Mouse (Mus musculus): ENCODE measurements at regions not wholly inside any gene's neighbourhood (a gene's known extent, or its start where the extent isn't known, plus 50 kb on each side); places are given as distances from the start of the nearest gene placed in this dataset.

DNA sequence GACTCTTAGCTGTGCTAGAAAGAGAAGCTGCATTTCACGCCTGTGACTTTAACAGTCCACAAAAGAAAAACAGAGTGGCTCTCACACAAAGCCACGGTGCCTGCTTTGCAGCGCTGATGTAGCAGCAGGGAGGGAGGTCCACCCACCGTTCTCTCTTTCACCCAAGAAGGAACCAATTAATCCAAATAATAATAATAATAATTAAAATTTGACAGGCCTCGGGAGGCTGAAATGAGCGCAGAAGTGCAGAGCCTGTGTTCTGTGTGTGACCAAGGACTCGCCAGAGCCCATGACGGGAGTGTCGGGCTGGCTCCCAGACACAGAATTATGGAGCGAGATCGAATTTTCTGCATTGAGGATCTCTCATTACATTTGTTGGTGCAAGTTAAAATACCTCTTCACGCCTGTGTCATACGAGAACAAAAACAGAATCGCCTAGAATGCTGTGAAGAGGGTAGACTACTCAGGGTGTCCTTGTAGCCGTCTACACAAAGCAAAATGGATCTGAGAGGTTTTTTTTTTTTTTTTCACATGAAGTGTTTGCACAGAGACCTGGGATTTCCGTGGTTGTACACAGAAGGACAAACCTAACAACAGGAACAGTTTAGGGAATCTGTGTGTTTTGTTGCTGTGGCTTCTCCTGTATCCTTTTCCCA lies 134.3 kb upstream of the Pmfbp1 start:
- H3K9ac ChIP-seq (ENCODE audit: low read length) = no peak overlapping the region
- no peaks in the 10 kb centered on the region for H3K9me3 ChIP-seq (replicated peaks; ENCODE audit: control insufficient read depth, low read length)
- no peaks in the 10 kb centered on the region for H3K4me1 ChIP-seq (ENCODE audit: control insufficient read depth, insufficient read depth, low read length)
- ATAC-seq (ENCODE audit: insufficient read depth, low FRiP score) = no peak
- WGBS = 36% methylated on average over 16 of the region's 16 CpGs
- no peak overlapping the region for H3K27ac ChIP-seq (ENCODE audit: low read length)
- no peaks in the 10 kb centered on the region for H3K27me3 ChIP-seq (ENCODE audit: control insufficient read depth, insufficient read depth, low read length)
- peak overlapping the region; percentile 33 for H3K4me2 ChIP-seq (ENCODE audit: low read depth, low read length)
- no peaks in the 10 kb centered on the region for H3K36me3 ChIP-seq (ENCODE audit: control insufficient read depth, insufficient read depth, low read length)
- H3K4me3 ChIP-seq (replicated peaks; ENCODE audit: low read length) = peak overlapping the region; percentile 12

DNA sequence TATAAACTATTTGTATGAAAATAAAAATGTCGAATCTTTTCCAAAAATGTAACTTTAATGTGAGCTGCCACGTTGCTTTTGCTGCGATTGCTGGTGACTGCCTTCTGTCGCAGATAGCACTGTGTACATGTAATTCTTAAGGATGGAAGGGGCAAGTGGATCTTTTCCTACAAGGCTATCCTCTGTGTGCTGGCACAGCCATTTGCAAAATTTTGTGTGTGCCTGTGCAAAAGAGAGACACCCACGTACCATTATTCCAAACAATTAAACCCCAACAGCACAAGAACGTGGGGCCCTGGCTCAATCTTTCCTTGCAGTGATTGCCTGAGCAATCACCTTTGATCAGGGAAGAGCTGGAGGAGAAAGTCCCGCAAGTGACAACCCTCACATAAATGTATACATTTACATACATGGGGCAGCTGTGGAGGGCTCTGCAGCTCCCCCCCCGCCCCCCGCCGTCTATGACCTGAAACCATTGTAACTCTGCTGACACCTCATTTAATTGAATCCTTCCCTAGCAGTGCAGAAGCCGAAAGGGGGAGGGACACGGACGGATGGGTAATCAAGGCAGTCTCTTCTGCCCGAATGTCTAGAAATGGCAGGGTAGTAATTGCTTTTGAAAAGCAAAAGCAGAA lies 133.6 kb upstream of the Pmfbp1 start:
- ATAC-seq (ENCODE audit: insufficient read depth, low FRiP score) = no peak
- Histone ChIP-seq H3K36me3 (ENCODE audit: control insufficient read depth, insufficient read depth, low read length) (no peaks in the 10 kb centered on the region), H3K4me1 (ENCODE audit: control insufficient read depth, insufficient read depth, low read length) (no peaks in the 10 kb centered on the region), H3K27me3 (ENCODE audit: control insufficient read depth, insufficient read depth, low read length) (no peaks in the 10 kb centered on the region), H3K9ac (ENCODE audit: low read length) (no peak overlapping the region), H3K4me3 (replicated peaks; ENCODE audit: low read length) (peak overlapping the region; percentile 24; the same call in 1 of the 2 replicates), H3K9me3 (replicated peaks; ENCODE audit: control insufficient read depth, low read length) (no peaks in the 10 kb centered on the region), H3K27ac (ENCODE audit: low read length) (no peak overlapping the region), H3K4me2 (ENCODE audit: low read depth, low read length) (peak overlapping the region; percentile 53)
- 20% methylated on average over 14 of the region's 14 CpGs for WGBS

DNA sequence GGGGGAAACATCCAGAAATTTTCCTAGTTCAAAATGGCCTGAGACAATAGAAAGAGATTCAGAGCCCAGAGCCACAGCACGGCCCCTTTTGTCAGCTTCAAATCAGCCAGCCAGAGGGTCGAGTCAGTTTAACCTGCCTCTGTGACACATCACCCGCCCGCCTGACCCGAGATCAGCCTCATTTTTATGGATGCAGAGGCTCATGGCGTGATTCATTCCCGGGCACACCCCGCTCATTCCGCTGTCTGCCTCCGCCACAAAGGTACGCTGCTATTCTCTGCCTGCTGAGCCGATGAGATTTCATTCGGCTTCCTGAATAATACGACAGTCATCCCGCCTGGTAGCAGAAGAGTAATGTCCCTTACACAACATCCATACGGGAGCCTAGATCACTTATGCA lies 132.9 kb upstream of the Pmfbp1 start:
- WGBS = 11% methylated on average over 16 of the region's 16 CpGs
- Histone ChIP-seq H3K4me2 (ENCODE audit: low read depth, low read length) (peak overlapping the region; percentile 53), H3K4me3 (replicated peaks; ENCODE audit: low read length) (peak overlapping the region; percentile 24), H3K27me3 (ENCODE audit: control insufficient read depth, insufficient read depth, low read length) (no peaks in the 10 kb centered on the region), H3K36me3 (ENCODE audit: control insufficient read depth, insufficient read depth, low read length) (no peaks in the 10 kb centered on the region), H3K27ac (ENCODE audit: low read length) (no peak overlapping the region), H3K9me3 (replicated peaks; ENCODE audit: control insufficient read depth, low read length) (no peaks in the 10 kb centered on the region), H3K4me1 (ENCODE audit: control insufficient read depth, insufficient read depth, low read length) (no peaks in the 10 kb centered on the region), H3K9ac (ENCODE audit: low read length) (peak overlapping the region; percentile 46; the same call in 1 of the 2 replicates)
- no peak for ATAC-seq (ENCODE audit: insufficient read depth, low FRiP score)

DNA sequence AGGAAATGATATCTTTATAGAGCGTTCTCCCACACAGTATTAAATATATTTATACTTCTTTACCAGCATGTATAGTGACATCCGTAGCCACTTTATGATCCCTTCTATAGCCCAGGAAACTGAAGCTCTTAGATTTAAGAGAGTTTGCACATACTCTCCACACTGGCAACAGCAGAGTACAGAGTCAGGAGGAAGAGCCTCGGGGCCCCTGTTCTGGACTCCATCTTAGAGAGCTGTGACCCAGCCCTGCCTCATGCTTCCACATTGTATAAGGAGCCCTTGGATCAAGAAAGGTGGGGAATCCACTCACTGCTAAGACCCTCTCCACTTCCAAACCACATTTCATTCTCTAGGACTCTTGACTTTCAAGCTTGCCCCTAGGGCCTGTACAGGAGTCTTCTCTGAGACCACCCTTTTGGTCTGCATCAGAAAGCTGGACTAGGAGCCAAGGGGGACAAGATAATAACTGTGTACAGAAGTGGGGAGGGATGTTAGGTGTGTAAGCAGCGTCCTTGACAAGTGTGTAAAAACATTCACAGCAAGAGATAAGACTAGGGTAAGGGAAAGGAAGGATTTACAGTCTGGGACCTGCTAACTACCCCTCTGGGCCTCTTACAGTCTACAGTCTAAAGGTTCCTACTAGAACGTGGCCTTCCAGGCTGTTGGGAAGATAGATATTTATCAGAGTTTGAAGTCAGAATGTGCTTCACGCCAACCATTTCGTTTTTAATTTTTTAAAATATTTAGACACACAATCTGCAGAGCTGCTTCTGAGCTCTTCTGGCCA lies 132.1 kb upstream of the Pmfbp1 start:
- H3K4me3 ChIP-seq (replicated peaks; ENCODE audit: low read length) = no peak overlapping the region
- no peaks in the 10 kb centered on the region for H3K36me3 ChIP-seq (ENCODE audit: control insufficient read depth, insufficient read depth, low read length)
- no peak overlapping the region for H3K27ac ChIP-seq (ENCODE audit: low read length)
- ATAC-seq (ENCODE audit: insufficient read depth, low FRiP score) = no peak
- H3K4me2 ChIP-seq (ENCODE audit: low read depth, low read length) = no peak overlapping the region
- no peaks in the 10 kb centered on the region for H3K27me3 ChIP-seq (ENCODE audit: control insufficient read depth, insufficient read depth, low read length)
- WGBS = 74% methylated on average over 7 of the region's 7 CpGs
- H3K9ac ChIP-seq (ENCODE audit: low read length) = no peak overlapping the region
- no peaks in the 10 kb centered on the region for H3K4me1 ChIP-seq (ENCODE audit: control insufficient read depth, insufficient read depth, low read length)
- H3K9me3 ChIP-seq (replicated peaks; ENCODE audit: control insufficient read depth, low read length) = no peaks in the 10 kb centered on the region

DNA sequence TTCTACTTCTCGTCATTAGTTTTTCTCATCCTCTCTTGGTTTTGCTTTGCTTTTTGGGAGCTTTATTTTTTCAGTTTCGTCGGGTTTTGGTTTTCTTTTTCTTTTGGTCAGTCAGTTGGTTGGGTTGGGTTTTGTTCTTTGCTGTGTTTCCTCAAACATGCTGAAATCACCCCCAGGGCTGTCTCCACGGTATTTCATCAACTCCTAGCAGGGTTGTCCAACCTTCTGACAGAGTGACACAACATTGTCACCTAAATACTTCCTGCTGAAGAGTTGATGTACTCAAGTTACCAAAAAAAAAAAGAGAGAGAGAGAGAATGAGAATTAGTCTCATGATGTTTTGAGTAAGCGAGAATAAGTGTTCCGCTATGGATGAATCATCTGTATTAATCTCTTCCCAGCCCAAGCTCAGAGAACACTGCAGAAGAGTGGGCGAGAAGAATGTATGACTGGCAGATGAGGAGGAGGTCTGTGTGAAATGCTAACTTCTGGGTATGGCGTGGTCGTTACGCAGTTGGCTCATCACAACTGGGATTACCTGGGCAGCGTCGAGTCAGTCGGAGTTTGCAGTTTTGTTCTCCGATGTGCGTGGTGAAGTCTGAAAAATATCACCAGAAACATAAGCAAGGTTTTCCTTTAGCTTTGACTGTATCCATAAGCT lies 130.5 kb upstream of the Pmfbp1 start:
- Histone ChIP-seq H3K9ac (ENCODE audit: low read length) (no peak overlapping the region), H3K27me3 (ENCODE audit: control insufficient read depth, insufficient read depth, low read length) (no peaks in the 10 kb centered on the region), H3K27ac (ENCODE audit: low read length) (no peak overlapping the region), H3K36me3 (ENCODE audit: control insufficient read depth, insufficient read depth, low read length) (no peaks in the 10 kb centered on the region), H3K4me2 (ENCODE audit: low read depth, low read length) (no peak overlapping the region), H3K4me3 (replicated peaks; ENCODE audit: low read length) (no peak overlapping the region), H3K4me1 (ENCODE audit: control insufficient read depth, insufficient read depth, low read length) (no peaks in the 10 kb centered on the region), H3K9me3 (replicated peaks; ENCODE audit: control insufficient read depth, low read length) (no peaks in the 10 kb centered on the region)
- WGBS = 86% methylated on average over 15 of the region's 15 CpGs
- ATAC-seq (ENCODE audit: insufficient read depth, low FRiP score) = no peak

DNA sequence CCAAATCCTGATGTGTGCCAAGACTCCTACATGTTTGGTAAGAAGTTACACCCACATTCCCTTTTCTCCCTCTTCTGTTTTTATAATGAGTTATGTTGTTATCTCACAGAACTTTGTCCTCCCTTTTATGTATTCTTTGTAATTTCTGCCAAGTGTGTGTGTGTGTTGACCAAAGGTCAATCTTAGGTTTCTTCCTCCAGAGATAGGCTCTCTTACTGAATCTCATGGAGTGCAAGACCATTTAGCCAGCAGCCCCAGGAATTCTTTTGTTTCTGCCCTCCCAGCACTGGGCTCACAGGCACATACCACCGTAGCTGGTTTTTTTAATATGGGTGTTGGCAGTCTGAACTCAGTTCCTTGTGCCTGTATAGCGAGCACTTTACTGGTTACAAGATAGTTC lies 119.8 kb upstream of the Pmfbp1 start:
- Histone ChIP-seq H3K4me1 (ENCODE audit: control insufficient read depth, insufficient read depth, low read length) (no peaks in the 10 kb centered on the region), H3K9me3 (replicated peaks; ENCODE audit: control insufficient read depth, low read length) (no peaks in the 10 kb centered on the region), H3K27ac (ENCODE audit: low read length) (no peak overlapping the region), H3K9ac (ENCODE audit: low read length) (no peak overlapping the region), H3K4me2 (ENCODE audit: low read depth, low read length) (no peak overlapping the region), H3K27me3 (ENCODE audit: control insufficient read depth, insufficient read depth, low read length) (no peaks in the 10 kb centered on the region), H3K36me3 (ENCODE audit: control insufficient read depth, insufficient read depth, low read length) (no peaks in the 10 kb centered on the region), H3K4me3 (replicated peaks; ENCODE audit: low read length) (no peak overlapping the region)
- 59% methylated on average over 2 of the region's 2 CpGs for WGBS
- peak; percentile 25; the same call in 1 of the 2 replicates for ATAC-seq (ENCODE audit: insufficient read depth, low FRiP score)

DNA sequence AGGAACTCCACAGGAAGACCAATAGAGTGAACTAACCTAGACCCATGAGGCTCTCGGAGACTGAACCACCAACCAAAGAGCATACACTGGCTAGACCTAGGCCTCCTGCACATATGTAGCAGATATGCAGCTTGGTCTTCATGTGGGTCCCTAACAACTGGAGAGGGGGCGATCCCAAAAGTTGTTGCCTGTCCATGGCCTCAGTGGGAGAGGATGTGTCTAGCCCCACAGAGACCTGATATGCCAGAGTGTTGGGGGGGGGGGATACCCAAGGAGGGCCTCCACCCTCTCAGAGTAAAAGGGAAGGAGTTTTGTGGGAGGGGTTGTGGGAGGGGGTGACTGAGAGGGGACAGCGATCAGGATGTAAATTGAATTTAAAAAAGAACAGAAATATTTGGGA lies 108.9 kb upstream of the Pmfbp1 start:
- H3K27ac ChIP-seq (ENCODE audit: low read length) = no peak overlapping the region
- no peaks in the 10 kb centered on the region for H3K36me3 ChIP-seq (ENCODE audit: control insufficient read depth, insufficient read depth, low read length)
- no peaks in the 10 kb centered on the region for H3K9me3 ChIP-seq (replicated peaks; ENCODE audit: control insufficient read depth, low read length)
- no peaks in the 10 kb centered on the region for H3K27me3 ChIP-seq (ENCODE audit: control insufficient read depth, insufficient read depth, low read length)
- H3K4me1 ChIP-seq (ENCODE audit: control insufficient read depth, insufficient read depth, low read length) = no peaks in the 10 kb centered on the region
- H3K9ac ChIP-seq (ENCODE audit: low read length) = no peak overlapping the region
- 89% methylated on average over 3 of the region's 3 CpGs for WGBS
- ATAC-seq (ENCODE audit: insufficient read depth, low FRiP score) = no peak
- H3K4me2 ChIP-seq (ENCODE audit: low read depth, low read length) = no peak overlapping the region
- H3K4me3 ChIP-seq (replicated peaks; ENCODE audit: low read length) = no peak overlapping the region

DNA sequence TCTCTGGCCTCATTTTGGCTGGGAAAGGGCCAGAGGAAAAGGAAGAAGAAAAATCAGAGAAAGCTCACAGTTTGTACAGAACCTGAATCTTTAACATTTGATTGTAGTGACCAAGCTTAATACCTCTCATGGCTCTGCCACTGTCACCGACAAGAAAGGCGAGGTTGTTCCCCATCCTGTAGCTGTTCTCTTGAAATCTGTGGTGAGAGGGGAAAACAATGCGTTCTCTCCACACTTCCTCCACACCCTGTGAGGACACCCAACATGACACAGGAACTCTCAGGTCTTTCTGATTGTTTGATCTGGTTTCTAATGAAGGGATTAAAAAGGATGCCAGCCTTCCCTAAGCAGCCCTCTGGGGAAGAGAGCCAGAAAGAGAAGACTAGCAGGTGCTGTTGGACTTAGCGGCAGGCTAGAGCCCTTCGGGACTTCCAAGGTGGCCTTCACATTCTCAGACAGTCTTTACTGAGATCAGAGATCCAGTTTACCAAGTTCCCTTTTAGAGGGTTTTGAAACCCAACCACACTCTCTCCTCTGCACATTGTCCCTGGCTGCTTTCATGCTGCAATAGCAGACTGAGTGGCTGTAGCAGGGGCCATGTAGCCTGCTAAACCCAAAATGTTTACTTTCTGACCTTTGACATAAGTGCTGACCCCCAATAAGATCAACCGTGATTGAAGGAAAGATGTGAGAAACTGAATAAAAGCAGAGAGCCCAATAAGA lies 98.5 kb upstream of the Pmfbp1 start:
- Histone ChIP-seq H3K4me3 (replicated peaks; ENCODE audit: low read length) (no peak overlapping the region), H3K9ac (ENCODE audit: low read length) (no peak overlapping the region), H3K36me3 (ENCODE audit: control insufficient read depth, insufficient read depth, low read length) (no peaks in the 10 kb centered on the region), H3K4me1 (ENCODE audit: control insufficient read depth, insufficient read depth, low read length) (no peaks in the 10 kb centered on the region), H3K27ac (ENCODE audit: low read length) (no peak overlapping the region), H3K4me2 (ENCODE audit: low read depth, low read length) (no peak overlapping the region), H3K27me3 (ENCODE audit: control insufficient read depth, insufficient read depth, low read length) (no peaks in the 10 kb centered on the region; the same call in 1 of the 2 replicates), H3K9me3 (replicated peaks; ENCODE audit: control insufficient read depth, low read length) (no peaks in the 10 kb centered on the region)
- no peak for ATAC-seq (ENCODE audit: insufficient read depth, low FRiP score)
- 74% methylated on average over 6 of the region's 6 CpGs for WGBS

Measured in stomach, embryonic 16.5 days (tissue).